Mouse (Mus musculus) hematopoietic stem cell, adult 5-6 weeks (primary cell): ENCODE results near the gene Lrrc17. TPM values are rescaled to one million over a fixed set of nuclear protein-coding genes. Genes with fewer than 3 reads are reported as not detected.

Experiments used
- ATAC-seq, 2 experiments: fragments of 125-278 bp in 1 of 2; replicated peaks in 1 of 2; 2 replicates each; pipeline ENCODE4 v1.8.0; 2016 to 2017; ENCODE audit warnings: inconsistent platforms in 2 of 2, mild to moderate bottlenecking in 2 of 2, moderate number of reproducible peaks in 2 of 2, low read depth in 1 of 2, moderate TSS enrichment in 1 of 2; ENCODE audit not compliant: low FRiP score in 2 of 2, poor library complexity in 2 of 2, severe bottlenecking in 2 of 2, insufficient read depth in 1 of 2, low TSS enrichment in 1 of 2
- total RNA-seq: library from RNA; stranded (forward); fragments of 172-1452, 232-1000 nt; gene quantifications from 2 replicates; pipeline ENCODE4 v1.2.3, GENCODE M21; 2017

Gene Lrrc17
- total RNA-seq: not detected in 2 replicates

DNA sequence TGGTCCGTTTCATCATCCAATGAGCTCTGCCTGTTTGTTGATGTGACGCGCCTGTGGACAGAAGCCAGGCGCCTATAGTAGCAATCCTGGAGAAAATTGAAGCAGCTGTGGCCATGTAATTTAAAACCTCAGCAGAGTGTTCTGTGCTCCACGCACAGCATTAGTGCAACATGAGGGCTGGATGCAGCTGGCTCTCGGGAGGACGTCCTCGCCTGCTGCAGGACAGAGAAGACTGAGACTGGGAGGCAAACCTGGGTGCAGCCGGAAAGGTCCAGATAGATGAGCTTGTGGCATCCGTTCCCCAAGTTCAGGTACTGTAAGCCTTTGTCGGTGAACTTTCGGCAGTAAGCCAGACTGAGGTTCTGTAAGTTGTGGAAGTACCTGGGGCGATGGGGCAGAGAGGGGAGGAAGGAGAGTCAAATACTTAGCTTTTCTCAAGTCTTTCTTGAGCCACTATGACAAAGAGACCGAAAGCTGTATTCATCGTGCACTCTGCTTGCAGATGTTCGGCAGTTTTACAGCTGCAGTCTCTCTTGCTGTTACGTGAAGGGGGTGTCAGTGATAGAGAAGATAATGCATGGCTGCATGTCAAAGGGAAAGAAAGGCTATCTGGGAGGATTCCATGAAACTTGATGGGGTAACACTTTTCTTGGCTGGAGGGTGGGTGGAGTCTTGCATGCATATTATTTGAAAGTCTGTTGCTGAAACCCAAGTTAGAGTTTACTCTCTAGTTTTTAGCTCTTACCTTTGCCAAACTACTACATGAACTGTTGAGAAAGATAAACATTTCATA is at the start of gene Lrrc17:
Lrrc17 (plus strand) TSS at position 151 of the 793 bp plus-strand sequence.
- ATAC-seq: no peak

DNA sequence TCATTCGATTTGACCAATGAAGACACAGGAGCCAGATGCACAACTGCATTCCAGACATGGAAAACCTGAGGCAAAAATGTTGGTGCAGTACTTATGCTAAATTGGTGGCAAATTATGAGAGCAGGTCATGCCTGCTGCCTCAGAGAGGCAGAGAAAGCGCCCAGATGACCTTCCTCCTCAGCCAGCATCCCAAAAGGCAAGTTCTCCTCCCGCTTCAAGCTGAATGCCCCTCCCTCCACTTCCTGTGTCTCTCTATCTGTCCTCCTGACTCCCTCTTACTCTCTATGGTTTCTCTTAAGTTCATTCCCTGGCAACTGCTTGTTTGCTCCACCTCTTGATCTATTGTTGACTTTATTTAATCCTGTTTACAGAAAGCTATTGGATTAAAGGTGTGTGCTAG is 48.6 kb upstream of the Lrrc17 start:
- ATAC-seq: no peak

DNA sequence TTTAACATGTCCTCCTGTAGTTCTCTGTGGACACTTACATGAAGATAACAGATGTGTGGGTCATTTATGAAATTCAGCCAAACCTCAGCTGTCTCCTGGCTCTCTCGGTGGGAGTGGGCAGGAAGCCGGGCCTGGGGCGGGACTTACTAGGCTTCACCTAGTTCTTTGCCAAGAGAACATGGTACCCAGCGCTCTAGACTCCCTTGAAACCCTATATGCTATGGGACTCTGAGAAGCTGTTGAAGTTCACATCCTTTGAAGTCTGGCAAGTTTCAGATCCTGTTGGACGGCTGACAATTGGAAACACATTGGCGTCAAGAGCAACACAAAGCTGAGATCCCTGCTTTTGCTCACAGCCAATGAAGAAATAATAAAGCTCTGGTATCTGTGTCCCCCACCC is 47.0 kb upstream of the Lrrc17 start:
- no peak for ATAC-seq

DNA sequence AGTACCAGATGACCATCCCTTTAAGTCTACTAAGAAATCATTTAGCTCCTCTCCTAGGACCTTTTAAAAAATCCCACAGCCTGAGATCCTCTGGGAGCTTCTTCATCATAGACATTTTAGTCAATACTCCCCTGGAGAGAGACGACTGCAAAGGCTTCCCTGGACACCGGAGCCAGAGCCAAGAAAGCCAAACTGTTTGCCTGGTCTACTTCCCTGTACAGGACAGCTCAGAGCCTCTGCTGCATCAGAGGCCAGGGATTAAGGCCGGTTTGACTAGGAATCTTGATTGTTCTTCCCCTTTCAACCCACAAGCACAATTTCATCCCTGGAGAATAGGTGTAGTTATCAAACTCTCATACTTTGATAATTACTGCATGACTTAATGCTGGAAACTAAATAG is 46.5 kb upstream of the Lrrc17 start:
- no peak for ATAC-seq

DNA sequence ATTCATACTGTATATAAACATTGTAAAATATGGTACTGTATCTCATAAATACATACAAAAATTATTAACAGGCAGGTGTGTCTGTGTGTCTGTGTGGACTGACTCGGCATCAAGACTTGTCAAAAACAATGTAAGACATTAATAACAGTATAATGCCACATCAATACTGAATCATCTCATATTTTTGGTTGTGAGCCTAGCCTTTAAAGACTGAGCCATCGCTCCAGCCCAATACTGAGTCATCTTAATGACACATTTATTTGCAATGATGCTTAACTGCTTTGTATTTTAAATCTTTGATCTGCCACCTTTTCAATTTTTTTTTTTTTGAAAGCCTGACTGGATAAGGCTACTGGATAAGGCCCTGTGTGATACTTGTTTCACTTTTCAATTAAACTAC is 44.9 kb upstream of the Lrrc17 start:
- ATAC-seq: no peak

DNA sequence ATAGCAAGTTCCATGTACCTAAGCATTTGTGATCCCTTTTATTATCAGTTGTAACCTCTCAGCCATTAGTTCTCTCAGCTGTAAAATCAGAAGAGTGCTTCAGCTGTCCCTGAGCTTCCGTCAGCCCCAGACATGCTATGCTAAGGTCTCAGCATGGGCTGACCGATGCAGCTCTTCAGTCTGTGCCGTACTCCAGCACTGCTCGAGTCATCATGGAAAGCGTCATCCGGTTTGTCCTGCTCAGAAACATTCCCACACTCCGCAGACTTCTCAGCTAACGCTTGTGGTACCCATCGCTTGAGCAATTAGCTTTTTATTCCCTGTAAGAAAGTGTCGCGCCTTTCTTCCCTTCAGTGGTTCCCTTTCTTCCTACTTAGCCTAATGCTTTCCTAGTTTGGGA is 44.4 kb upstream of the Lrrc17 start:
- no peak for ATAC-seq

DNA sequence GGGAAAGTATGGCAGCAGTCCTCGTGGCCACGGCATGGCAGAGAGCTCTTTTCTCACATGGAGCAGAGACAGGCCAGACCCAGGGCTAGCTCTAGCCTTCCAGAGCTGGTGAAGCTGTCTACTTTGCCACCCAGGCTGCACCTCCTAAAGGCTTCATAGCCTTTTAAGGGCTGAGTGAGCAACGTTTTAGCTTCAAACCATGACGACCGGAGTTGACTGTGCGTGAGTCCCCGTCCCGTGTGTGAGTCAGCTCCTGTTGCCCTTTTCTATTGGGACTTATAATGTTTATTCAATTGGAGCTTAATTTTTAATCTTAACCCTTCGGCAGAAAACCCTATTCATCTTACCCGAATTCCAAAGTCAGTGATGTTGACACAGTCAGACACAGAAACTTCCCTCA is 43.2 kb upstream of the Lrrc17 start:
- ATAC-seq: no peak

DNA sequence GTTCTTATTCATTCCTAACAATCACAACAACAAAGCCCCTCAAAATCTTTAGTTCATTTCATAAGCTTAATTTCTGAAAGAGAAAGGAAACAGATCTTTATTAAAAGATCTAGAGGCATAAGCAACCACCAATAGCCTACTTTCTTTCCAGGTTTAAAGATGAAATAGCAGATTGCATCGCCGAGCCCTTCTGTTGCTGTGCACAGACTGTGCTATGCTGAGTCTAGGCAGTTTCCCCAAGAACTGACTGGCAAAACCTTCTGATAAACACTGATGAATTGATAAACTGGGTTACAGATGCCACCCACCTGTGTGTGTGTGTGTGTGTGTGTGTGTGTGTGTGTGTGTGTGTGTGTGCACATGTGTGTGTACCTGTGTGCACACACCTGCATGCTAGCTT is 42.4 kb upstream of the Lrrc17 start:
- no peak for ATAC-seq

DNA sequence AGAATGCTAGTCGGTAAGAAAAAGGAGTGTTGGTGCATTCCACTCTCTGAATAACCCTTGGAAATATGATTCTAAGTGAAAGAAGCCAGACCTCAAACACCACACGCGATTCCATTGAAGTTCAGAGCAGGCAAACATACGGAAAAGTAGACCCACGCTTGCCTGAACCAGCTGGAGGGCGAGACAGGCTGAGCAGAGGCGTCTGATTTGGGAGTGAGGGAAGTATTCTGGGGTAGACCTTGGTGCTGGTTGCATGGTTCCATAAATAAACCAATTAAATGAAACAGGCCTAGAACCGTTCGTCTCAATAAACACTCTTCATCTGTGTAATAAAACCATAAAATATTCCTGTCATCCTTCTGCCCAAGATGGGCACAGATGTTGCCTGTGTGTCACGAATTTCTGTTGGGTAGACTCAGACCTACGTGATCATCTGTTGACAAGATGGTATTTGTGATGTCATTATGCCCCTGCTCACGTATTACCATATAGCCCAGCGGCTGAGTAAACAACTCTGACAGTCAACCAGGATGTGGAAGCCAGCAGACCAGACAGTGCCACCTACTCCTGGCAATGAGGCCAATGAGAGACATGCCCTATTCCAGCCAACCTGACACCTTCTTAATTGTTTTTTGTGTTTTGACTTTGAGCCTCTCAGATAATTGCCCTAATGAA is 40.3 kb upstream of the Lrrc17 start:
- no peak for ATAC-seq

DNA sequence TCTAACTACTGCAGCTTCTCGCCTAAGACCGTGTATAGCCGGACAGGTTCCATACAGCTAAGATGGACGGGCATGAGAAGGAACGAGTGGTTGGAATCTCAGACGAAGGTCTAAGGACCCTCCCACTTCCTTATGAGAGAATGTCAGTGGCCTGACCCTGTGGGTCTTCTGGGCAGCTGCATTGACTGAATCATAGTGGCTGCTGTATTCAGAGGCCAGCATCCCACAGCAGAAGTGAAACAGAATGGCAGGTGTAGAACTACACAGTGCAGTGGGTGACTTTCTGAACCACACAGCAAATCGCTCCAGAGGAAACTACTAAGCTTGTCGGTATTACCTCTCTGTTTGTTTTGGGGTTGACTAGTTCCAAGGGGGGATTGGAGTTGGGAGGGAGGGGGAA is 38.2 kb upstream of the Lrrc17 start:
- no peak for ATAC-seq

DNA sequence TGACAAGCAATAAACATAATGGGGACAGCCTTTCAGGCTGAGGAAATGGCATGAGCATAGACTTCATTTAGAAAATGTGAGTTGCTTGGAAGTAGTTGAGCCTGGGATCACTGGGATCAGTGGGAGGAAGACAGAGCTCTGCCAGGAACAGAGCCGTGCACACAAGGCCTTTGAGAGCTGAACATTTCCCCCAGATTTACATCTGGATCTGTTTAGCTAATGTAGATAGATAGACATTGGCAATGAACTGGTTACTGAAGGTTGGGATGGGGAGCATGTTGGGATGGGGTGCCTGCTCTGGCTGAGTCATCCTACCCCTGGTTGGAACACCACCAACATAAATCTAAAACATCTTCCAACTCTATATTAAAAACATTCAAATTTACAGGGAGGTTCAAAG is 36.5 kb upstream of the Lrrc17 start:
- ATAC-seq: no peak

DNA sequence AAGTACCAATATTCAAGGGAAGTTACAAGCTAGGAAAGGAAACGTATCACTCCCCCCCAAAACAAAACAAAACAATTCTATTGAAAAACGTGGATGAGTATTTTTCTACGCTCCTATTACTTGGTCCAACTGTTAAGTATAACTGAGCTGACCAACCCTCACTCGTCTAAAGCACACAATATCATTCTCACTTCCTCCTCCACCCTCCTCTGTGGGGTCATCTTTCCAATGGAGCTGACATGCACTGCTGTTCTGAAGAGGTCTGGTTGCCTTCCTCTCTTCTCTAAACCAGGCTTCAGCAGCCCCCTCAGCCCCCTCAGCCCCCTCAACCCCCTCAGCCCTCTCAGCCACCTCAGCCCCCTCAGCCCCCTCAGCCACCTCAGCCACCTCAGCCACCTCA is 33.6 kb upstream of the Lrrc17 start:
- ATAC-seq: no peak

DNA sequence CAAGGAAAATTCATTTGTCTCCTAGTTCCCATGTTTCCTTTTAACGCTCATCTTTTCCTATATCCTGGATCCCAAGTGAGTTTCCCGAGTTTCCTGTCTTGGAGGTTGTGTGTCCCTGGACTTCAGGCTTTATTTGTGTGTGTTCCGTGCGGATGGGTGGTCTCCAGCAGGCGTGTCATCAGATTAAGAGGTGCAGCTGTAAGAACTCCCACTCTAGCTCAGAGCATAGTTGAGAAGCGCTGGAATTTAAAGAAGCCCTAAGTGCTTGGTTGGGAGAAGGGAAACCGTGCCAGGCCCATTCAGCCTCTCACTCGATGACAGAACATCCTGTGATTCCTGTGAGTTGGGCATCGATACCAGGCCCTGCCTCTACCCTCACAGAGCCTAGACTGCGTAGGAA is 30.0 kb upstream of the Lrrc17 start:
- no peak for ATAC-seq

DNA sequence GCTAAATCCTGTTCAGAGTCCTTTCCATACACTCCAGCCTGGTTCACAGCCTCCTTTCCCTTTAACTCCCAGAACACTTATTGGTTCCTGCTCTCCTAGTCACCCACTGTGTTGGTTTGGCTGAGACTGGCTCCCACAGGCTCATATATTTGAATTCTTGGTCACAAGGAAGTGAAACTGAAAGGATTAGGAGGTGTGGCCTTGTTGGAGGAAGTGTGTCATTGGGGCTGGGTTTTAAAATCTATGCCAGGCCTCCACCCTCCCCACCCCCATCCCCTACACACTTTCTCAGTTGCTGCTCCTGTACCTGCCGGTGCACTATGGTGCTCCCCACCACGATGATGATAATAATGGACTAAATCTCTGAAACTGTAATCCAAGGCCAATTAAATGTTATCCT is 25.8 kb upstream of the Lrrc17 start:
- peak; percentile 42 to 48; a peak in 3 of 4 replicates for ATAC-seq

DNA sequence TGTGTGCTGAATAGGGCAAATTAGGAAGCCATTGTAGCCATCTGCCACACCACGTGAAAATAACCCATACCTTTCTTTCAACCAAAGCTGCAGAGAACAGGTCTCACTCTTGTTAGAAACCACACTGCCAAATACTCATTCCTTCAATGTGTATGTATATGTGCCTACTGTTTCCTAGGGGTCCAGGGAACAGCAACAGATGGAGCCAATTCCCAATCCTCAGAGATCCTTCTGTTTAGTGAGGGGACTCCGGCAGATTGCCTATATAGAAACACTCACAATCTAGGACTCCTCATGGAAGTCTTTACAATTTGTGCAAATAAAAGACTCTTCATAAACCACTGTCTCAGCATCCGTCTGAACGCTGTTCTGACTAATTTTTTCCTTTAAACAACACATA is 25.2 kb upstream of the Lrrc17 start:
- ATAC-seq: no peak

DNA sequence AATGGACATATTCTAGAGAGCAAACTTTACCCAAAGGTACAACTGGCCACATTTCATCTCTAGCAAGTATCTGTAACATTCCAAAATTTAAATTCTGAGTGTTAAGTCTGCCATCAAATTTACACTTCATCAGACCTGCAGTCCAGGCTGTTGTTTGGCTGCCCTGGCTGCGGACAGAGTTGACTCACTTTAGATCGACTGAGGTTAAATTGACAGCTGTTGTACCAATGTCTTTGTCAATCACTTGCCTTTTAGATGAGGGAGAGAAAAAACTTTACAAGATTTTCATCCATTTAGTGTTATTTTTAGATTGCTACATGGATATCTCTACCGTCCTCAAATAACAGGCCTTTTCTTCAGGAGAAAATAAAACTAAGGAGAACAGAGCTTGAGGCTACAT is 24.2 kb upstream of the Lrrc17 start:
- ATAC-seq: no peak

DNA sequence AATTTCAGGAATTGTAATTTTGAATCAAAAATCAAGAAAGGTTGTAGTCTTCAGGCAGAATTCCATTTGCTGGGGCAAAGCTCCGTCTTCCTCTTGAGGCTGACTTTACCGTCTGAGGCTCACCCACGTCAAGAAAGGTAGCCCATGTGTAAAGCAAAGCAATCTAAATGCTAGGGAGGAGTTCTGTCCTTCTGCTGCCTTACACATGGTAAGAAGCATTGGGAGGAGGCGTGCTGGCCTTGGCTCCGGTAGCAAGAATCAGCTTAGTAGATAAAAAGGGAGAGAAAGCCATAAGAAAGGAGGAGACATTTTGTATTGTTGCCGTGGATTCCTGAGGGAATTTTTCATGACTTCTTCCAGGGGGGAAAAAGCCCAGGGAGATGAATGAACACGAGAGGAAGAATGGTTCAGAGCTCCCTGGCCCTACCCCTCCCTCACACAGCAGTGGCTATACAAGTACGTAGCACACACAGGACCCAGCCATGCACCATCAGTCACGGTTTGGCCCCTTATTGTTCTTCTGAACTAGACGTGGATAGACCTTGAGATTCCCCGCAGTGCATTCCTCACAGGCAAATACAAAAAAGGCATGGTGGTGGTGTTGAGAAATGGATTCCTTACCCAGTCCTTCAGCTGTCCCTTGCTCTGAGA is 16.4 kb upstream of the Lrrc17 start:
- ATAC-seq: no peak

DNA sequence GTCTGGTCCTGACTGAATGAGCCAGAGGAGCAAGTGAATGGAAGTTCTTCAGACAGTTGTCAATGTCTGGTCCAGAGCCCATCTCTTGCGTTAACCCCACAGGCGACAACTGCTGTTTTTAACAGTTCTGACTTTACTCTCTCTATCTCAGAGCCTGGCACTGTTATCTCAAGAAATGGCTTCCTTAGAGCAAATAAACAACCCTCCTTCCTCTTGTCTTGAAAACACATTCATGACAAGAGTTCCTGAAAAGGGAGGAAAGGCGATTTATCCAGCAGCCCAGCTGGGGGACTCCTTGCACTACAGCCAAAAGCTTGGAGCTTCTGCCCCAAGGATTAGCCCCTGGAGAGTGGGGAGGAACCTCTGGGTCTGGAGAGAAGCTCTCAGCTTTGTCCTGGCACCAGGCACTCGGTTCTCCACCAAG is 15.9 kb upstream of the Lrrc17 start:
- no peak for ATAC-seq
